Mouse (Mus musculus): Measurements from ENCODE around the gene Bcl9l. TPM values are rescaled to one million over a fixed set of nuclear protein-coding genes. Genes with fewer than 3 reads are reported as not detected.

Gene Bcl9l
- polyA plus RNA-seq, 2 experiments, result 20.5 to 41.2 TPM

- Histone ChIP-seq H3K9ac (ENCODE audit: low read depth, low read length, severe bottlenecking) (no peak overlapping the region), H3K4me2 (replicated peaks; ENCODE audit: low read depth, low read length, severe bottlenecking) (no peak overlapping the region), H3K4me1 (ENCODE audit: control insufficient read depth, insufficient read depth, low read length) (no peaks in the 10 kb centered on the region; the same call in 1 of the 2 replicates), H3K4me3 (replicated peaks; ENCODE audit: low read length) (no peak overlapping the region), H3K36me3 (ENCODE audit: control insufficient read depth, insufficient read depth, low read length) (no peaks in the 10 kb centered on the region), H3K9me3 (ENCODE audit: control insufficient read depth, low read length) (no peaks in the 10 kb centered on the region), H3K27ac (replicated peaks; ENCODE audit: low read depth, low read length) (no peak overlapping the region), H3K27me3 (ENCODE audit: control insufficient read depth, insufficient read depth, low read length) (no peaks in the 10 kb centered on the region)
- ATAC-seq (ENCODE audit: low FRiP score, low read depth) (no peak), DNase-seq (ENCODE audit: low spot score) (no peak)
- WGBS, result 85% methylated on average over 8 of the region's 8 CpGs
- no peak for TF ChIP-seq POLR2A (IDR thresholded peaks at IDR 0.05; ENCODE audit: borderline replicate concordance, extremely low read depth, insufficient read depth, insufficient read length)
Observed at GRCm38 (mm10) chr9:44552161-44552560, 69.5 kb downstream of the Bcl9l start.

Other genes starting within 250 kb of the Bcl9l start
- gene Cbl, start 248.8 kb upstream of the Bcl9l start, polyA plus RNA-seq (2012; rRNA removed), result 18.3 and 21.0 TPM in 2 replicates
- 15.6 and 16.8 TPM in 2 replicates for gene Cbl, start 248.8 kb upstream of the Bcl9l start, polyA plus RNA-seq (2014; fragmentation: Nextera tagmentation; extraction: Ambion mirVana)
- gene Ccdc153, start 242.1 kb upstream of the Bcl9l start, polyA plus RNA-seq (2012; rRNA removed), result not detected in 2 replicates
- gene Ccdc153, start 242.1 kb upstream of the Bcl9l start, polyA plus RNA-seq (2014; fragmentation: Nextera tagmentation; extraction: Ambion mirVana), result not detected in 2 replicates
- 0.13 and 0.15 TPM in 2 replicates for gene Pdzd3, start 231.4 kb upstream of the Bcl9l start, polyA plus RNA-seq (2012; rRNA removed)
- not detected in 2 replicates for gene Pdzd3, start 231.4 kb upstream of the Bcl9l start, polyA plus RNA-seq (2014; fragmentation: Nextera tagmentation; extraction: Ambion mirVana)
- gene Nlrx1, start 214.2 kb upstream of the Bcl9l start, polyA plus RNA-seq (2012; rRNA removed), result 8.6 and 10.5 TPM in 2 replicates
- gene Nlrx1, start 214.2 kb upstream of the Bcl9l start, polyA plus RNA-seq (2014; fragmentation: Nextera tagmentation; extraction: Ambion mirVana), result 12.6 and 13.5 TPM in 2 replicates
- gene Abcg4, start 194.2 kb upstream of the Bcl9l start, polyA plus RNA-seq (2012; rRNA removed), result 20.8 and 35.7 TPM in 2 replicates
- 4.8 and 5.0 TPM in 2 replicates for gene Abcg4, start 194.2 kb upstream of the Bcl9l start, polyA plus RNA-seq (2014; fragmentation: Nextera tagmentation; extraction: Ambion mirVana)
- 39.4 and 46.7 TPM in 2 replicates for gene Hinfp, start 177.2 kb upstream of the Bcl9l start, polyA plus RNA-seq (2012; rRNA removed)
- 18.0 and 22.0 TPM in 2 replicates for gene Hinfp, start 177.2 kb upstream of the Bcl9l start, polyA plus RNA-seq (2014; fragmentation: Nextera tagmentation; extraction: Ambion mirVana)
- gene C2cd2l, start 162.5 kb upstream of the Bcl9l start, polyA plus RNA-seq (2012; rRNA removed), result 19.6 and 23.1 TPM in 2 replicates
- 7.5 and 8.0 TPM in 2 replicates for gene C2cd2l, start 162.5 kb upstream of the Bcl9l start, polyA plus RNA-seq (2014; fragmentation: Nextera tagmentation; extraction: Ambion mirVana)
- 47.9 and 71.0 TPM in 2 replicates for gene Dpagt1, start 156.8 kb upstream of the Bcl9l start, polyA plus RNA-seq (2012; rRNA removed)
- 39.4 and 39.5 TPM in 2 replicates for gene Dpagt1, start 156.8 kb upstream of the Bcl9l start, polyA plus RNA-seq (2014; fragmentation: Nextera tagmentation; extraction: Ambion mirVana)
- gene H2afx, start 148.1 kb upstream of the Bcl9l start, polyA plus RNA-seq (2012; rRNA removed), result 311 and 451 TPM in 2 replicates
- 256 and 275 TPM in 2 replicates for gene H2afx, start 148.1 kb upstream of the Bcl9l start, polyA plus RNA-seq (2014; fragmentation: Nextera tagmentation; extraction: Ambion mirVana)
- gene Hmbs, start 138.6 kb upstream of the Bcl9l start, polyA plus RNA-seq (2012; rRNA removed), result 60.1 and 61.3 TPM in 2 replicates
- 97.1 and 102 TPM in 2 replicates for gene Hmbs, start 138.6 kb upstream of the Bcl9l start, polyA plus RNA-seq (2014; fragmentation: Nextera tagmentation; extraction: Ambion mirVana)
- 28.5 and 32.9 TPM in 2 replicates for gene Vps11, start 121.2 kb upstream of the Bcl9l start, polyA plus RNA-seq (2012; rRNA removed)
- 27.8 and 29.9 TPM in 2 replicates for gene Vps11, start 121.2 kb upstream of the Bcl9l start, polyA plus RNA-seq (2014; fragmentation: Nextera tagmentation; extraction: Ambion mirVana)
- 64.1 and 64.4 TPM in 2 replicates for gene Hyou1, start 103.3 kb upstream of the Bcl9l start, polyA plus RNA-seq (2012; rRNA removed)
- 27.5 and 28.5 TPM in 2 replicates for gene Hyou1, start 103.3 kb upstream of the Bcl9l start, polyA plus RNA-seq (2014; fragmentation: Nextera tagmentation; extraction: Ambion mirVana)
- 17.5 and 21.6 TPM in 2 replicates for gene Slc37a4, start 86.0 kb upstream of the Bcl9l start, polyA plus RNA-seq (2012; rRNA removed)
- gene Slc37a4, start 86.0 kb upstream of the Bcl9l start, polyA plus RNA-seq (2014; fragmentation: Nextera tagmentation; extraction: Ambion mirVana), result 12.5 and 16.0 TPM in 2 replicates
- gene Rps25, start 75.7 kb upstream of the Bcl9l start, polyA plus RNA-seq (2012; rRNA removed), result 680 and 1,089 TPM in 2 replicates
- 2,627 and 2,837 TPM in 2 replicates for gene Rps25, start 75.7 kb upstream of the Bcl9l start, polyA plus RNA-seq (2014; fragmentation: Nextera tagmentation; extraction: Ambion mirVana)
- 81.5 and 85.7 TPM in 2 replicates for gene Trappc4, start 75.2 kb upstream of the Bcl9l start, polyA plus RNA-seq (2012; rRNA removed)
- gene Trappc4, start 75.2 kb upstream of the Bcl9l start, polyA plus RNA-seq (2014; fragmentation: Nextera tagmentation; extraction: Ambion mirVana), result 127 and 144 TPM in 2 replicates
- 54.3 and 57.3 TPM in 2 replicates for gene Ccdc84, start 64.3 kb upstream of the Bcl9l start, polyA plus RNA-seq (2012; rRNA removed)
- 24.8 and 25.4 TPM in 2 replicates for gene Ccdc84, start 64.3 kb upstream of the Bcl9l start, polyA plus RNA-seq (2014; fragmentation: Nextera tagmentation; extraction: Ambion mirVana)
- not detected in 2 replicates for gene Foxr1, start 41.7 kb upstream of the Bcl9l start, polyA plus RNA-seq (2012; rRNA removed)
- not detected in 2 replicates for gene Foxr1, start 41.7 kb upstream of the Bcl9l start, polyA plus RNA-seq (2014; fragmentation: Nextera tagmentation; extraction: Ambion mirVana)
- gene Upk2, start 27.8 kb upstream of the Bcl9l start, polyA plus RNA-seq (2012; rRNA removed), result 0.33 and 0.91 TPM in 2 replicates
- gene Upk2, start 27.8 kb upstream of the Bcl9l start, polyA plus RNA-seq (2014; fragmentation: Nextera tagmentation; extraction: Ambion mirVana), result 0.40 TPM in 1 of 2 replicates, not detected in the other
- 0.10 and 0.13 TPM in 2 replicates for gene Cxcr5, start 79.1 kb downstream of the Bcl9l start, polyA plus RNA-seq (2012; rRNA removed)
- 0.30 TPM in 1 of 2 replicates, not detected in the other for gene Cxcr5, start 79.1 kb downstream of the Bcl9l start, polyA plus RNA-seq (2014; fragmentation: Nextera tagmentation; extraction: Ambion mirVana)
- 41.7 and 42.0 TPM in 2 replicates for gene Ddx6, start 122.1 kb downstream of the Bcl9l start, polyA plus RNA-seq (2012; rRNA removed)
- gene Ddx6, start 122.1 kb downstream of the Bcl9l start, polyA plus RNA-seq (2014; fragmentation: Nextera tagmentation; extraction: Ambion mirVana), result 18.5 and 20.4 TPM in 2 replicates
- not detected in 2 replicates for gene Treh, start 190.4 kb downstream of the Bcl9l start, polyA plus RNA-seq (2012; rRNA removed)
- gene Treh, start 190.4 kb downstream of the Bcl9l start, polyA plus RNA-seq (2014; fragmentation: Nextera tagmentation; extraction: Ambion mirVana), result not detected in 2 replicates